Mouse (Mus musculus): Measurements from ENCODE around the gene Rpap2. TPM values are rescaled to one million over a fixed set of nuclear protein-coding genes. Genes with fewer than 3 reads are reported as not detected.

Gene Rpap2
- 5.1 and 5.6 TPM in 2 replicates for polyA plus RNA-seq (2012)

GRCm38 (mm10) chr5:107597301-107598077, at the start of gene Rpap2, which contains the start of gene Glmn:
Rpap2 (plus strand) TSS chr5:107597373.
Glmn (minus strand) TSS chr5:107597888.

Other genes with a start within 250 kb of the Rpap2 start
- 0.05 TPM in 1 of 2 replicates, not detected in the other for gene Ephx4, start 194.6 kb upstream of the Rpap2 start, polyA plus RNA-seq (2012)
- 0.04 TPM in 1 of 2 replicates, not detected in the other for gene Lpcat2b, start 165.8 kb upstream of the Rpap2 start, polyA plus RNA-seq (2012)
- gene Btbd8, start 159.4 kb upstream of the Rpap2 start, polyA plus RNA-seq (2012): 1.3 TPM in 2 replicates
- gene Gm42669, start 89.8 kb upstream of the Rpap2 start, polyA plus RNA-seq (2012): 0.09 TPM in 1 of 2 replicates, not detected in the other
- not detected in 2 replicates for gene 1700028K03Rik, start 62.7 kb upstream of the Rpap2 start, polyA plus RNA-seq (2012)
- gene Glmn, start 515 bp downstream of the Rpap2 start, polyA plus RNA-seq (2012): 0.64 and 0.88 TPM in 2 replicates
- gene Gfi1, start 128.7 kb downstream of the Rpap2 start, polyA plus RNA-seq (2012): 86.7 and 138 TPM in 2 replicates
- gene Ube2d2b, start 232.7 kb downstream of the Rpap2 start, polyA plus RNA-seq (2012): not detected in 2 replicates